Mouse (Mus musculus): ENCODE measurements around the gene Nr2f6.

The Nr2f6 gene

DNA sequence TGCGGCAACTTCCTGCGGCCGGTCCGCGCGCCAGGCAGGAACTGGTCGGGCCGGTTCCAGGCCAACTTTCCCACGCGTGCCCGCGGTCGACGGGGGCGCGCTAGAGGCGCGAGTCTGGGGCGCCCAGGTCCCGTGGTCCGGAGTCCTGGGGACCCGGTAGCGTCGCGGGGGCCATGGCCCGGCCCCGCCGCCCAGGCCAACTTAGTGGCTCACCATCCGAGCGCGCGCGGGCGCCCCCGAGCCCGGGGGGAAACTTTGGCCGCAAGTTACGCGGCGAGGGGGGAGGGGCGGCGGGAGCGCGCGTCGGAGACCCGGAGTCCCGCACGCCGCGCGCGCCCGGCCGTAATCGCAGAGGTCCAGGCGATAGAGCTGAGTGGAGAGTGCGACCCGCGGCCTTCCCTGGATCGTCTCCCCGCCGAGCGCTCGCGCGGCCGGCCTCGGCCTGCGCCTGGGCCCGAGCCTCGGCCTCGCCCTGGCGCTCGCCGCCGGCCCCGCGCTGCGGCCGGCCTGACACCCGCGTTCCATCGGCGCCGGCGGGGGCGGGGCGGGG, at the start of gene Nr2f6:
Gene Nr2f6, minus strand, starts transcription at position 540 of the 550 bp plus-strand sequence.
- DNase-seq (ENCODE audit: low spot score in 2 of 2): peak in 1 of 2 experiments; percentile 70

DNA sequence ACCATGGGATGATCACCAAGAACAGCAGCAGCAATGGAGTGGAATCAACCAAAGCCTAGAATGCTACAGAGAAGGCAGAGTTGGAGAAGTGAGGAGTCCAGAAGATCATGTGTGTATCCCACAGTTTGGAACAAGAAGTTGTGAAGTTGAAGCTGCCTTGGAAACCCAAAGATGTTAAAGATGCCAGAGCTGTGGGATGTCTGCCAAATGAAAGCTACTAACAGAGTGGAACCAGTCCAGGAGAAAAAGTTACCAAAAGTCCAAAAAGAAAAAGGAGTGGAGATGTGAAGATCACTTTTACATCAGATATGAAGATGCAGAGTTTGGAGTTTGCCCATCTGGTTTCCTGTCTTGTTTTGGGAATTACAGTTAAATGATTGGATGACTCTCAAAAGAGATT, 40.4 kb upstream of the Nr2f6 start:
- DNase-seq (ENCODE audit: low spot score in 2 of 2): no peak

DNA sequence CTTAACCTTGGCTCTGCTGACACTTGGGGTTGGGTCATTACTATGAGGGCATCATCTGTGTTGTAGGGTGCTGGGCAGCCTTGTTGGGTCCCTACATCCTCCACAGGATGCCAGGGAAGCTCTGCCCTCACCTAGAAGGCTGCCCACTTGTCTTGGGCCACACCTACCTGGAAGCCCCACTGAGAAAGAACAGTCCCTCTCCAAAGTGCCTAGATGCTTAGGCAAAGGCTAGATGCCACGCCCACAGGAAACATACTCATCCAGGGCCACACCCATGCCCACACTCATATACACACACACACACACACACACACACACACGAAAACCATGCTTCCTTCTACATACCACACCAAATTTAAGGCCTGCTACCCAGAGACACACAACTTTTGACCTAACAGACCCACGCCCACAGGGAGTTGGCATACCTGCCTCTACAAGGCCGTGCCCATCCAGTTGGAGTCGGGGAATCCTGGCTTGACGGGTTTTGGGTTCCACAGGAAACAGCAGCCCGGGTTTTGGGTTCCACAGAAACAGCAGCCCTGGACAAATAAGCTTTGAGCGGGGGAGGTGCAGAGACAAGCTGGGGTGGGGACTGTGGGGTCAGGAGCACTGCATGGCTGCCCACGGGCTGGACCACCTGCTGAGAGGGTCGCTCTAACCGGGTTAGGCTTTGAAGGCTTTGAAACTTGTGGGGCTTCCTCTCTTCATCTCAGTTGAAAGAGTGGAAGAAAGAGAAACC, 29.9 kb upstream of the Nr2f6 start:
- DNase-seq (ENCODE audit: low spot score in 2 of 2): no peak

DNA sequence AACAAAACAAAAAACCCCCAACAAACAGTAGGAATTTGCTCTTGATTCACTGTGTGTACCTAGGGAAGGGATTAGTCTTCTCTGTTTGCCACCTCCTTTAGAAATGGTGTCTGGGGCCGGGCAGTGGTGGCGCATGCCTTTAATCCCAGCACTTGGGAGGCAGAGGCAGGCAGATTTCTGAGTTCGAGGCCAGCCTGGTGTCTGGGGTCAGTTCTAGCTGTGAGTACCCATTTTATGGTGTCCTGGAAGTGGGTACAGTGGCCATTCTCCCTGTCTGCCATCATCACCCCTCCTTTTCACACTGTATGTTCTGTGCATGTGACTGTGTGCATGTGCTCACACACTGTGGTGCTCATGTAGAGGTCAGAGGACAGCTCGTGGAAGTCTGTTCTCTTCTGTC, 26.5 kb upstream of the Nr2f6 start:
- no peak for DNase-seq (ENCODE audit: low spot score in 2 of 2)

DNA sequence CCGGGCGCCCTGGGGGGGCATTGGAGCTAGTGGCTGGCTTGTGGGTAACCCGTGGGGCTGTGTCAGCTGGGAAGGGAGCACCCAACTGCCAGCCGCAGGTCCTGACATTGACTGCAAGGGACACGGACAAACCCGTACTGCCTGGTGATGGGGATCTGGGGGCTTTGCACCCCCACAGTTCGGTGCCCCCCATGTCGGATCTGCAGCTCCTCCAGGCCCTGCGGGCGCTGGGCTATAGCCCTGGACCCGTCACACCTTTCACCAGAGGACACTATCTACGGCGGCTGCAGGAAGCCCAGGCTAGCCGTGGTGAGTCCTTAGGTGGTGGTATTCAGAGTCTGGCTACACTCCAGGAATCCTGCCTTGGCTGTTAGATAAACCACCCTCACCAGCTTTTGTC, 25.7 kb upstream of the Nr2f6 start:
- no peak for DNase-seq (ENCODE audit: low spot score in 2 of 2)

DNA sequence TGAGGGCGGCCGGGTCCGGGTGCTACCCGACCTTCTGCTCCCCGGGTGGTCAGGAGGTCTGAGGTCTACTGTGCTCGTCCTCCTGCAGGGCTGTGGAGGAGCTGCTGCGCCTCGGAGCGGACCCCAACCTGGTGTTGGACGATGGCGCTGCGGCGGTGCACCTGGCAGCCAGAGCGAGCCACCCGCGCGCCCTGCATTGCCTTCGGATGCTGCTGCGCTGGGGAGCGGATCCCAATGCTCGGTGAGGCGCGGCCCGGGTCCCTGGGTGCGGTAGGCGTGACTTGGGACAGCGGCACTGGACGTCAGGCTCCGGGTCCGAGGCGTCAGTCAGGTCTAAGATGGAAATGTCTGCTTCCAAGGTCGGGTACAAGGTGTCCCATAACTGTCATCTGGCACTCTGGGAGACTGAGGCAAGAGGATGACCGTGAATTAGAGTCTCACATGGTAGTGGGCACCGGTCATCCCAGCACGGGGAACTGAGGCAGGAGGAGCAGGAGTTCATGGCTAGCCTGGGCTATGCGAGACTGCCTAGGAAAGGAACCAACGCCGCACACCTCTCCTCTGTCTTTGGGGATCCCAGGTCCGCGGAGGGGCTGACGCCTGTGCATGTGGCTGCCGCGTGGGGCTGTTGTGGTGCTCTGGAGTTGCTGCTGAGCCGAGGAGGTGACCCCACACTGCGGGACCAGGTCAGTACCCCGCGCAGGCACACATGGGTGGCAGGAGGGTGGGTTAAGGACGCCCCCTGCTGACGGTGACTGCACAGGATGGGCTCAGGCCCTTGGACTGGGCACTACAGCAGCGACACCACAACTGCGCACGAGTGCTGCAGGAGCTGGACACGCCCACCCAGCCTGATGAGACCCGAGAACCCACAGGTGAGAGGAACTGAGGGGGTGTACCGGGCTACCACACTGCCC, 24.6 kb upstream of the Nr2f6 start:
- peak in 1 of 2 experiments; percentile 59 for DNase-seq (ENCODE audit: low spot score in 2 of 2)

DNA sequence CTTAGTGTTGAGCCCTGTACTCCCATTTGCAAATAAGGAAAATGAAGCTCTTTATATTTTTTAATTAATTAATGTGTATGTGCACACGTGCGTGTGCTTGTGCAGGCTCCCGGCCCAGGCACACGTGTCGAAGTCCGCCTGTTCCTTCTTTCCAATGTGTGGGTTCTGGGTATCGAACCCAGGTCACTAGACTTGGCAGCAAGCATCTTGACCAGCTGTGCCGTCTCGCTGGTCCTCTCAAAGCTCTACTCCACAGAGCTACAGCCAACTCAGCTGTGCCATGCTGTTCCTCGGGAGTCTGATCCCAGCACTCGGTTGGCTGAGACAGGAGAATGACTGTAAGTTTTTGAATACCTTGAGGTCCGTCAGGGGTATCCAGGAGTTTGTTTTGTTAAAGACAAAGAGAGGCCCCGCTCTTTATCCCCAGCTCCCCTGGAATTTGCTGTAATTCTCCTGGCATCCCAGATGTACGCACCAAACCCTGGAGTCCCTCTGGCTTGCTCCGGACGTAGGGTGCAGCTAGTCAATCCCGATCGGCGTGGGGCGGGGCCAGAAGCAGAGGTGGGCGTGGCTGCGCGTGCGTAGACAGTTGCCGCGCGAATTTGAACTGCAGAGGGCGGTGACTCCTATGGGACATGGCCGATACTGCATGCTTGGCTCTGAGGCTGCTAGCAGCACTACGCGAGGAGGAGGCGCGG, 23.8 kb upstream of the Nr2f6 start, which contains the start of gene Ankle1:
Gene Ankle1, plus strand, starts transcription at position 610 of the 698 bp plus-strand sequence.
- peak; percentile 87 to 92 for DNase-seq (ENCODE audit: low spot score in 2 of 2)

DNA sequence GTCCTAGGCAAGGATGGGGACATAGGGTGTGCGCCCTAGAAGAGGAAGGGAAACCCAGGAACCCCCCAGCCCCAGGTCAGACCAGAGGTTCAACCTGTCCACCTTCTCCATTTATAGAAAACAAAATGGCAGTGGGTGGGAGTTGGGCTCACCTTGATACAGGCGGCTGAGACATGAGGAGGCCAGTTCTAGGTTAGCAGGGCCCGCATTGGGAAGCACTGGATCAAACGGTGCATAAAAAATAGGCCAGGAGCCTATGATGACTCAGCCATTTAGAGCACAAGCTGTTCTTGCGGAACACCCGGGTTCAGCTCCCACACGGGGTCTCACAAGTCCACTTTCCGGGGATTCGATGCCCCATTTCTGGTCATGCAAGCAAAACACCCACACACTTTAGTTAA, 23.2 kb upstream of the Nr2f6 start:
- no peak for DNase-seq (ENCODE audit: low spot score in 2 of 2)

DNA sequence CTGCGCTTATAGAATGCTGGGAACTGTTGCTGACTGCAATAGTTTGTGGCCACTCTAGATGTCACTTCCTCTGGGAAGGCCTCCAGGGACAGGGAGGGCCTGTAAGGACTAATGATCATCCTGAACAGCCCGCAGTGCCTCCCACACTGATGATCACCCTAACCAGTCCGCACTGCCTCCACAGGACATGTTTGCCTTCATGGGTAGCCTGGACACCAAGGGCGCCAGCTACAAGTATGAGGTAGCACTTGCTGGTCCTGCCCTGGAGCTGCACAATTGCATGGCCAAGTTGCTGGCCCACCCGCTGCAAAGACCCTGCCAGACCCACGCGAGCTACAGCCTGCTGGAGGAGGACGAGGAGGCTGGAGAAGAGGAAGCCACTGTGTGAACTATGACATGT, 22.3 kb upstream of the Nr2f6 start:
- DNase-seq (ENCODE audit: low spot score in 2 of 2): no peak

DNA sequence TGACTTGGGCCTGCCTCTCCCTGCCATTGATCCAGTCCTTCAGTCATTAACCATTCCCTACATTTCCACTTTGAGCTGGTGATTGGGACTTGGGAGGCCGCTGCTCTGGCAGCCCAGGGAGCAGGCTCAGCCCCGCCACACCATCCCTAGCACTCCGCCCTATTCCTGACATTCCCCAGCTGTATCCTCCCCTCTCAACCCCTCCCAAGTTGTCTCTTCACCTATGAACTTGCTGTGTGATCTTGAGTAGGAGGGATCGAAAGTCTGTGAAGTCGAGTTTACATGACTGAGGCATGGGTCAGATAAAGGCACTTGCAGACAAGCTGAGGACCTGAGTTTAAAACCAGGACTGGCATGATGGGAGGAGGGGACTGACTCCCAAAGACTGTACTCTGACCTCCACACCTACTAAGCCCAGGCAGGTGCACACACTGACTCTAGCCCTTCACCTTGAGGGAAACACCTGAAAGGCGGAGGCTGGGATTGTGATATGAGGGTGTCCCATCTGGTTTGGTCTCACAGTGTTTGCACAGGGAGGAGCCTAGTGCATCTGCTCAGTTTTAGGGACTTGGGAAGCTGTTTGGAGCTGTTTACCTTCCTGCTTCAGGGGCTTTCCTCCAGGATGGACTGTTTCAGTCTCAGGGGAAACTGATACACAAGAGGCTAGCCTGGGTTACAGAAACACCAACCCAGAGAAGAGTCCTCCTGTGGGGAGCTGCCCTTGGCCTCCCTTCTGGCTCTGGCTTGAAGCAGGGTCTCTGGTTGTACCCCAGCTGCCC, 21.5 kb upstream of the Nr2f6 start:
- DNase-seq (ENCODE audit: low spot score in 2 of 2): no peak

DNA sequence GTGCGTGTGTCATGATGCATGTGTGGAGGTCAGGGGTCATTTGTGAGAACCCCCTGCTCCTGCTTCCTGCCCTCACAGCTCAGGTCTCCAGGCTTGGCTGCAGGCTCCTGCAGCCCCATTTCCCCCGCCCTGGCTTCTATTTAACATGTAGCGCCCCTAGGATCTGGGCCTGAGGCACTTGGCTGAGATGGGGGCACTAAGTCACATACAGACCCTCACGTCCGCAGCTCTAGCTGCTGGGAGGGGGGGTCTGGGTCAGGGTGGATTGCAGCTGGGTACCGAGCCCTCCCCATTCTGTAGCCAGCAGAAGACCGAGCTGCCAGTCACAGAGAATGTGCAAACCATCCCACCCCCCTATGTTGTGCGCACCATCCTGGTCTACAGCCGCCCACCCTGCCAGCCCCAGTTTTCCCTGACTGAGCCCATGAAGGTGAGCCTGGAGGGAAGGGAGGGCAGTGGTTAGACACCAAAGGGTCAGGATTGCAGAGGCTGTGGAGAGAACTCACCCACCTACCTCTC, 20.7 kb upstream of the Nr2f6 start:
- DNase-seq (ENCODE audit: low spot score in 2 of 2): no peak

DNA sequence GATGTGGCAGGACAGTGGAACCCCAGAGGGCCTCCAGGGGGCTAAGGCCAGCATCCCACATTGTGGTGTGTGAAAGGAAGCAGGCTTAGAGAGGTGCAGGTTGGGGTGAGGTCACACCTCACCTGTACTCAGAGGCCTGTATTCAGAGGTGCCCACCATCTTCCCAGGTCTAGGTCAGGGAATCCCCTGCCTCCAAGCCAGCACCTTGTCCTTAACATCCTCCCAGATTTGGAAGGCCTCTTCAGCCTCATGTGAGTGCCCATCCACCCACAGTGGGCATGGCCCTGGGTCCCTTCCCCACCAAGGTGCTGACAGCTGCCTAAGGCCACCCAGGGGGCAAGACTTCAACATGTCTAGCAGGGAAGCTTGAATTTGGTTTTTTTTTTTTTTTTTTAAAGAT, 19.7 kb upstream of the Nr2f6 start:
- DNase-seq (ENCODE audit: low spot score in 2 of 2): no peak

DNA sequence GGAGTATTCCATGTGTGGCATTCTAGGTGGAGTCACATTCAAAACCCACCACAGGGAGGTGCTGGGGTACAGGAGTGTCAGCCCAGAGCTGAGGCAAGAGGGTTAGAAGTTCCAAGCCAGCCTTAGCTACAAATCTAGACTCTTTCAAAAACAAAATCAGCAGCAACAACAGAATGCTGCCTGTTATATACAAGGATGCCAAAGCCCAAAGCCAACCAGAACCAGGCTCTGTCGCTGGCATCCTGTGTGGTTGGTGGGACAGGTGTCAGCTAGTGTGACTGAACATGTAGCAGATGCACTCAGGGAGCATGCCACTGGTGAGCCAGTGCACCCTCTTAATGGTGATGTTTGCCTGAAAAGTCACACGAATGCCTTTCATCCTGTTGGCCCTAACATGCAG, 19.1 kb upstream of the Nr2f6 start:
- no peak for DNase-seq (ENCODE audit: low spot score in 2 of 2)

DNA sequence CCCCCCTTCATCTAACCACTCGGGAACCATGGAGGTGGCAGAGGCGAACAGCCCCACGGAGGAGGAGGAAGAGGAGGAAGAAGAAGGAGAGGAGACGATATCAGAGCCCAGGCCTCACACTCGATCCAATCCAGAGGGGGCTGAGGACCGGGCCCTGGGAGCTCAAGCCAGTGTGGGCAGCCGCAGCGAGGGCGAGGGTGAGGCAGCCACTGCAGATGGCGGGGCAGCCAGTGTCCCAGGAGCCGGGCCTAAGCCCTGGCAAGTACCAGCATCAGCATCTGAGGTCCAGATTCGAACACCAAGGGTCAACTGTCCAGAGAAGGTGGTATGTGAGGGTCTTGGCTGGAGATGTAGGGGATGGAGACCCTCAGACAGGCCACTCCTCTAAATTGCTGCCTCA, 15.9 kb upstream of the Nr2f6 start:
- peak in 1 of 2 experiments; percentile 8 for DNase-seq (ENCODE audit: low spot score in 2 of 2)

DNA sequence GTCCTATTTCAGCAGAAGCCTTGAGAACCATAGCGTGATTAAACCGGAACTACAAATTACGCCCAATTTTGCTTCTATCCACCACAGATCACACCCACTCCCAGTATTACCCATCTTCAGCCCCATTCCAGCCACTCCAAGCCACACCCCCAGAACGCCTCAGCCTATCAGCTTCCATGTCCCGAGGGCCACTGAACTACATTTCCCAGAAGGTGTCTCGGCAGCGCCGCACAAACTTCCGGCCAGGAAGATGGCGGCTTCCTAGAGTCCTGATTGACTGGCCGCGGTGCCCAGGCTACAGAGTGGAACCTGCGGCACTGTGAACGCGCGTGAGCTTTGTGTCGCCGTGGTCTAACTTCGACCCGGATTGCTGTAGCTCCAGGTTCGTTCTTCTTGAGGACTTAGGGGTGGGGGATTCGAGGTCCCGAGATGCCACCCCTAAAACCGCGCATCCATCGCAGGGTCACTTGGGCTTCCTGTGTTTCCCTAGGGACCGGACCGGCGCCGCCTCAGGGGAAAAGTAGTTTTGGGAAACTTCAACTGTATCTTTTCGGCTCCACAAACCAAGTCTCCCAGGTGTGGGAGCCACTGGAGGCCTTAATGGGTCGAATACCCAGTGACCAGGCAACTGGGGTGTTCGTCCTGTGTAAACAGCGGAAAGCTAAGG, 15.0 kb upstream of the Nr2f6 start, which contains the start of gene Babam1:
Gene Babam1, plus strand, starts transcription at position 223 of the 667 bp plus-strand sequence.
- DNase-seq (ENCODE audit: low spot score in 2 of 2): peak; percentile 88 to 90

DNA sequence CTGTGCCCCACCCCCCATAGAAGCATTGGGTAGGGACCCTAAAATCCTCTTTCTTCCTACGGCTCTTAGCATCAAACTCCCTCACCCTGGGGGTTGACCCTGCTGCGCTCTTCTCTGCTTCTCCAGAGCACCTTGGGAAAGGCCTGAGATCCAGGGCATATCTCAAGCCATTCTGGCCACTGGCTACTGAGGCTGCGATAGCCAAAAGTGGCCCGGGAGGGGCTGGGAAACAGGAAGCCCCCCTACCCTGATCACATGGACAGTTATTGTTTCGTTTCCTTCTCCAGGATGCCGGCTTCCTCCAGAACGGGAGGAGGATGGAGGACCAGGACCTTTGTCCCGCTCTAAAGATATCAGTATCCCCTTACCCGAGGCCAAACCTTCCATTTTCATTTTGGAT, 13.9 kb upstream of the Nr2f6 start, which contains the start of gene Ushbp1:
Gene Ushbp1, minus strand, starts transcription at position 174 of the 400 bp plus-strand sequence.
- DNase-seq (ENCODE audit: low spot score in 2 of 2): peak in 1 of 2 experiments; percentile 9

DNA sequence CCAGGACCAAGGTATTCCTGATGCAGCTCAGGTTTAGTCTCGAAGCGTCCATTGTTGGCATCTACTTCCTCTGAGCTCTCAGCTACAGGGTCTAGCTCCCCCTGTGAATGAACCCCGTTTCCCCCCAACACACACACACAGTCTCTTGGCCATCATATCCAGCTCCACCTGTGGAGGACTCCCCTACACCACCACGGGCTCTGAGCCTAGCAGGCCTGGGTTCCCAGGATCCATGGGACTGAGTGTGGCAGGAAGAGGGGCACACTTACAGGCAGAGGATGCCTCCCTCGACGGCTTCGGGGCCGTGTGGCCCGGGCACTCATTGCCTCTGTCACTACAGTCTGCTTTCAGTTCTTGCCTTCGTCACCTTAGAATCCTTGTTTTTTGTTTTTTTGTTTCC, 13.3 kb upstream of the Nr2f6 start:
- peak; percentile 4 to 7 for DNase-seq (ENCODE audit: low spot score in 2 of 2)

DNA sequence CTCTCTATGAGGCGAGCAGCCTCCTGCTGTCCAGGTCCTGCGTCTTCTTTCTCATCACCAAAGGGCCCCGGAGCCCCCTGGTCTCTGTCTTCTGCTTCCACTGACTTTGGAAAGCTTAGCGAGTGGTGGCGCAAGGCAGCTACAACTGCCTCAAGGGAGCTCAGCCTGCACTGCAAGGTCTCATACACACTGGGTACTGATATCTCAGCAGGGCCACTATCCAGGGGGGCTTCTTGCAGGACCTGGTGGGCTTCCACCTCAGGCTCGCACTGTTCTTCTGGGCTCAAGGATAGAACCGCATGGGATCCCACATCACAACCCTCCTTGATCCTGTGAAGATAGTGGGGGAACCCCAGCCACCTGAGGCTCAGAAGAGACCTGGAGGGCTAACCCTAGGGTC, 12.7 kb upstream of the Nr2f6 start:
- peak in 1 of 2 experiments; percentile 5 for DNase-seq (ENCODE audit: low spot score in 2 of 2)

DNA sequence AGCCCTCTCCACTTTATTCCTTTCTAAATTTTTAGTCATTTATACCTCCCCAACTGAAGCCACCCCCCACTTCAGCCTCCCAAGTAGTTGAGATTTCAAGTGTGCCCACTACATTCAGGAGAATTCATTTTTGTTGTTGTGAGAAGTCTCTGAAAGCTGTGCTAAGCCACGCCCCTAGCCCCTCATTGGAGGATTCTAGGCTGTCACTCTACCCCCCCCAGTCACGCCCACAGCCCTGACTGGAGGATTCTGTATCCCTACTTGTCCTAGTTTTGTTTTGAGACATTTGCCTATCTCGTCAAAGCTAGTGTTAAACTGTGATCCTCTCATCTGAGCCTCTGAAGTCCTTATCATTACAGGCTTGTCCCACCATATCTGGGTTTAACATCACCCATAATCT, 11.1 kb upstream of the Nr2f6 start:
- DNase-seq (ENCODE audit: low spot score in 2 of 2): peak in 1 of 2 experiments; percentile 8

DNA sequence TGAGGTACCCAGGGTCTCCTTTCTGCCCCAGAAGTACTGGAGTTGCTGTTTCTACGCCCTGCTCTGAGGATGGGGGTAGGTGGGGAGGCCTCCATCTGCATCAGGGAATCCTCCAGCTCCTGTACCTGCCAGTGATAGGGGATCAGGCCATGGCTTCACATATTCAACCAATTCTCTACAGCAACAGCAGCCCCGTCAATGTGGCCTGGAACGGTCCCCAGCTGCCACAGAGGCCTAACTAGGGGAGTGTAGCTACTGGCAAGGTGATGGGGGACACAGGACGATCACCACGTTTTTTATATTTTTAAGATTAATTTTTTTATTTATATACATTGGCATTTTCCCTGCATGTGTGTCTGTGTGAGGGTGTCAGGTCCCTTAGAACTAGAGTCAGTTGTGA, 10.6 kb upstream of the Nr2f6 start:
- DNase-seq (ENCODE audit: low spot score in 2 of 2): no peak
